Mouse (Mus musculus): ENCODE data around the gene Cep170. TPM values are rescaled to one million over a fixed set of nuclear protein-coding genes. Genes with fewer than 3 reads are reported as not detected.

Cep170 gene
- 117 and 133 TPM in 2 replicates for polyA plus RNA-seq (2015; fragmentation: Nextera tagmentation; extraction: Ambion mirVana)

- H3K4me3 ChIP-seq (ENCODE audit: low read depth, low read length): peak within 1 kb of the TSS; percentile 91
- peak within 1 kb of the TSS; percentile 99 for H3K9ac ChIP-seq (ENCODE audit: low read depth, low read length)
- ATAC-seq: peak; percentile 97
- no peaks in the 10 kb centered on the region for H3K36me3 ChIP-seq (ENCODE audit: control insufficient read depth, insufficient read depth, low read length)
- 0% methylated on average over 27 of the region's 28 CpGs for WGBS
- no peaks in the 10 kb centered on the region for H3K9me3 ChIP-seq (replicated peaks; ENCODE audit: control insufficient read depth, low read length, poor library complexity, severe bottlenecking)
- H3K4me1 ChIP-seq (ENCODE audit: control insufficient read depth, insufficient read depth, low read length): peaks cover 25% of the 10 kb centered on the region
- H3K27ac ChIP-seq (ENCODE audit: low read length): peak within 1 kb of the TSS; percentile 99
- peak within 1 kb of the TSS; percentile 71 for H3K4me2 ChIP-seq (ENCODE audit: low read length)
- H3K27me3 ChIP-seq (ENCODE audit: control insufficient read depth, insufficient read depth, low read depth, low read length): no peaks in the 10 kb centered on the region
These were observed at the start of gene Cep170 for GRCm38 (mm10) chr1:176814036-176814420. TSS of gene Cep170 (minus strand) at chr1:176814067.

DNA sequence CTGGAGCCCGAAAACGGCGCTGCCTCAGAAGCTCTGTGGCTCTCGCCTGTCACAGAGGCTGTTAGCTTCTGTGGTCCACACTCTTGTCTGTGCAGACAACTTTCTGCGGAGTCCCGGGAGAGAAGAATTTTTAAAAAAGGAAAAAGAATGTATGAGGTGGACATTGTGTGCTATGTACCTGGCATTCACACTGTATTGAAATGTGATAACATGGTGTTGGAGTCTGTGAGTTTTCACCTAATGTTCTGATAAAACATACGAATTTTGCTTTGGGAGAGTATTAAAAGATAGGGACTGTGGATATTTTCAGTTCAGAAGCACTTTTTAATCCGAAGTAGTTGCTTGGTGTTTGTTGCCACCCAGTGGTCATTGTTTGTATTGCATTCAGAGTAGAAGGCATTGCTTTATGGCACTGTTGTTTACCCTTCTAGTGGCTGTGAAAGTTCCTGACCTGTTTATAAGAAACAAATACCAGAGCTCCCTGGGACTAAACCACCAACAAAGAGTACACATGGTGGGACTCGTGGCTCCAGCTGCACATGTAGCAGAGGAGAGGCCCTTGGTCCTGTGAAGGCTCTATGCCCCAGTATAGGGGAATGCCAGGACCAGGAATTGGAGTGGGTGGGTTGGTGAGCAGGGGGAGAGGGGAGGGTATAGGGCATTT, 48.2 kb upstream of the Cep170 start:
- 56% methylated on average over 9 of the region's 9 CpGs for WGBS
- no peak overlapping the region for H3K4me3 ChIP-seq (ENCODE audit: low read depth, low read length)

DNA sequence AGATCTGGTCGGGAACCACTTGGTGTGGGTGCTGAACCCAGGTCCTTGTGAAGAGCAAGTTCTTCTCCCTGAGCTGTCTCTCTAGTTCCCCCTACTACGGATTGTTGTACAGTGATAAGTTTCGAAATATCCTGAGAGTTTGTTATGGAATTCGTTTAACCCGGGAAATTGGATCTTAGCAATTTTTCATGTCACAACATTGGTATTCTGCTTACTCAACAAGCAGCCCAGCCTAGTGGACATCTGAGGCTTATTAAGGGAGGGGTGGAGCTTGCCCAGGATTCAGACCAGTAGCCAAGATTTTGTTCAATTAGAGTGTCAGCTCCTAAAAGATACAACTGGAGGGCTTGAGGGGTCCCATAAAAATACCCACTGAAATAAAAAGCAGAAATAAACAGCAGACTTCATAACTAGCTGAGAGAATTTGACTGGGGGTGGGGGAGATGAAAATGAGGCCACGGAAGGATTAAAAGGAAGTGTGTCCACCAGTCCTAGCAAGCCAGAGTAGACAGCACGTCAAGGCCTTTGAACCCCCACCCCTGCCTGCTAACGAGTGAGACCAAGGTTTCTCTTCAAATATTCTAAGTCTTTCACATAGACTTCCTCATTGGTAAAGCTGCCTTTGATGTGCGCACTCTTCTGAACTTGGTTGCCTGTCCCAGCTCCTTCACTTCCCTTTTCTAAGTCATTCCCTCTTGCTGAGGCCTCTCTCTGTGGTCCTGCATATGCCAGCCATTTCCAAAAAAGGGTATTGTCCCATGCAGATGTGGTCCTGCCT, 39.1 kb upstream of the Cep170 start:
- H3K9me3 ChIP-seq (replicated peaks; ENCODE audit: control insufficient read depth, low read length, poor library complexity, severe bottlenecking): peaks cover 8% of the 10 kb centered on the region
- no peak overlapping the region for H3K4me2 ChIP-seq (ENCODE audit: low read length)
- H3K4me1 ChIP-seq (ENCODE audit: control insufficient read depth, insufficient read depth, low read length): no peaks in the 10 kb centered on the region
- H3K36me3 ChIP-seq (ENCODE audit: control insufficient read depth, insufficient read depth, low read length): peaks cover 11% of the 10 kb centered on the region; the same call in 1 of the 2 replicates
- no peak overlapping the region for H3K27ac ChIP-seq (ENCODE audit: low read length)
- H3K4me3 ChIP-seq (ENCODE audit: low read depth, low read length): no peak overlapping the region
- H3K9ac ChIP-seq (ENCODE audit: low read depth, low read length): no peak overlapping the region
- ATAC-seq: no peak
- WGBS: 90% methylated on average over 9 of the region's 9 CpGs
- H3K27me3 ChIP-seq (ENCODE audit: control insufficient read depth, insufficient read depth, low read depth, low read length): no peaks in the 10 kb centered on the region

More for the DNA sequence above, 48.2 kb upstream of the Cep170 start:
- Histone ChIP-seq H3K27ac (ENCODE audit: low read length) (no peak overlapping the region), H3K4me2 (ENCODE audit: low read length) (no peak overlapping the region), H3K36me3 (ENCODE audit: control insufficient read depth, insufficient read depth, low read length) (no peaks in the 10 kb centered on the region), H3K27me3 (ENCODE audit: control insufficient read depth, insufficient read depth, low read depth, low read length) (no peaks in the 10 kb centered on the region), H3K9me3 (replicated peaks; ENCODE audit: control insufficient read depth, low read length, poor library complexity, severe bottlenecking) (no peaks in the 10 kb centered on the region), H3K9ac (ENCODE audit: low read depth, low read length) (no peak overlapping the region), H3K4me1 (ENCODE audit: control insufficient read depth, insufficient read depth, low read length) (no peaks in the 10 kb centered on the region)
- peak; percentile 66; the same call in 1 of the 2 replicates for ATAC-seq

DNA sequence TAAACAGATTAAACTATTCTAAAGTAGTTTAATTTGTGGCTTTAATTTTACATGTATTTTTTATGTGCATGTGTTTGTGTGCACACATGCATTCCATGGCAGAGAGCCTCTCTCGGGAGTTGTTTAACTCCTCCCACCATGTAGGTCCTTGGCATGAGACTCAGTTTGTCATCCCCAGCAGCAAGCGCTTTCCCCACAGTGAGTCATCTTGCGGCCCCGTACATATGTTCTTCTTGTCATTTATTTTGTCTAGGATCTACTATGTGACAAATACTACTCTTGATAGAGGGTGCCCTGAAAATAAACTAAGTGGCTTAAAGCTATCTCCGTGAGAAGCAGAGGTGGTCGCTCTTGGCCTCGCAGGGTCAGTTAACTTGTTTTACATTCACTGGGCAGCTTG, 37.5 kb upstream of the Cep170 start:
- H3K36me3 ChIP-seq (ENCODE audit: control insufficient read depth, insufficient read depth, low read length): peaks cover 11% of the 10 kb centered on the region; the same call in 1 of the 2 replicates
- no peaks in the 10 kb centered on the region for H3K4me1 ChIP-seq (ENCODE audit: control insufficient read depth, insufficient read depth, low read length)
- 98% methylated on average over 7 of the region's 7 CpGs for WGBS
- no peak overlapping the region for H3K4me3 ChIP-seq (ENCODE audit: low read depth, low read length)
- H3K9me3 ChIP-seq (replicated peaks; ENCODE audit: control insufficient read depth, low read length, poor library complexity, severe bottlenecking): peaks cover 8% of the 10 kb centered on the region
- H3K4me2 ChIP-seq (ENCODE audit: low read length): no peak overlapping the region
- ATAC-seq: no peak
- no peak overlapping the region for H3K27ac ChIP-seq (ENCODE audit: low read length)
- no peaks in the 10 kb centered on the region for H3K27me3 ChIP-seq (ENCODE audit: control insufficient read depth, insufficient read depth, low read depth, low read length)
- H3K9ac ChIP-seq (ENCODE audit: low read depth, low read length): no peak overlapping the region

DNA sequence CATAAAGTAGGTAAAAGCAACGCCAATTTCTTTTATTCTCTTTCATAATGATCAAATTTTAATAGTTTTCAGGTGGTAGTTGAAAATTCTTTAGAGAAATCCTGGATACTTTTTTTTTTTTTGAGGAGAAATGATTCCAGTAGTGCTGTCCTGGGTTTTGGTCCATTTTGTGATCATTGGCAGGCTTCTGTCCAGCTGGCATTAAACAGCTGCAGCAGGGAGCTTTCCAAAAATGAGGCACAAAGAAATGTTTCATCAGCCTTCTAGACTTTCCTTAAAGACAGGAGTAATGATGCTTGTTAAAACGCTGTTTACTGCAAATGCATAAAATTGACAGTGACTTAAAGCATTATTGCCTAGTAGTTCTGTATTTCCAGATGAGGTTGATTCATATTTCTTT, 35.5 kb upstream of the Cep170 start:
- Histone ChIP-seq H3K4me1 (ENCODE audit: control insufficient read depth, insufficient read depth, low read length) (no peaks in the 10 kb centered on the region), H3K36me3 (ENCODE audit: control insufficient read depth, insufficient read depth, low read length) (peaks cover 11% of the 10 kb centered on the region; the same call in 1 of the 2 replicates), H3K9me3 (replicated peaks; ENCODE audit: control insufficient read depth, low read length, poor library complexity, severe bottlenecking) (peaks cover 8% of the 10 kb centered on the region), H3K27ac (ENCODE audit: low read length) (no peak overlapping the region), H3K27me3 (ENCODE audit: control insufficient read depth, insufficient read depth, low read depth, low read length) (no peaks in the 10 kb centered on the region), H3K4me2 (ENCODE audit: low read length) (no peak overlapping the region), H3K4me3 (ENCODE audit: low read depth, low read length) (no peak overlapping the region), H3K9ac (ENCODE audit: low read depth, low read length) (no peak overlapping the region)
- WGBS: 86% methylated on average over 2 of the region's 2 CpGs
- ATAC-seq: no peak

- Histone ChIP-seq H3K4me1 (ENCODE audit: control insufficient read depth, insufficient read depth, low read length) (no peaks in the 10 kb centered on the region), H3K9me3 (replicated peaks; ENCODE audit: control insufficient read depth, low read length, poor library complexity, severe bottlenecking) (peaks cover 8% of the 10 kb centered on the region), H3K36me3 (ENCODE audit: control insufficient read depth, insufficient read depth, low read length) (peaks cover 11% of the 10 kb centered on the region; the same call in 1 of the 2 replicates), H3K27ac (ENCODE audit: low read length) (no peak overlapping the region), H3K27me3 (ENCODE audit: control insufficient read depth, insufficient read depth, low read depth, low read length) (no peaks in the 10 kb centered on the region), H3K4me2 (ENCODE audit: low read length) (no peak overlapping the region), H3K9ac (ENCODE audit: low read depth, low read length) (no peak overlapping the region), H3K4me3 (ENCODE audit: low read depth, low read length) (no peak overlapping the region)
- no peak for ATAC-seq
- 78% methylated on average over 11 of the region's 11 CpGs for WGBS
These were observed 34.9 kb upstream of the Cep170 start for GRCm38 (mm10) chr1:176848613-176849290.

- WGBS: 74% methylated on average over 10 of the region's 10 CpGs
These were observed 33.4 kb upstream of the Cep170 start for GRCm38 (mm10) chr1:176847118-176847859.

DNA sequence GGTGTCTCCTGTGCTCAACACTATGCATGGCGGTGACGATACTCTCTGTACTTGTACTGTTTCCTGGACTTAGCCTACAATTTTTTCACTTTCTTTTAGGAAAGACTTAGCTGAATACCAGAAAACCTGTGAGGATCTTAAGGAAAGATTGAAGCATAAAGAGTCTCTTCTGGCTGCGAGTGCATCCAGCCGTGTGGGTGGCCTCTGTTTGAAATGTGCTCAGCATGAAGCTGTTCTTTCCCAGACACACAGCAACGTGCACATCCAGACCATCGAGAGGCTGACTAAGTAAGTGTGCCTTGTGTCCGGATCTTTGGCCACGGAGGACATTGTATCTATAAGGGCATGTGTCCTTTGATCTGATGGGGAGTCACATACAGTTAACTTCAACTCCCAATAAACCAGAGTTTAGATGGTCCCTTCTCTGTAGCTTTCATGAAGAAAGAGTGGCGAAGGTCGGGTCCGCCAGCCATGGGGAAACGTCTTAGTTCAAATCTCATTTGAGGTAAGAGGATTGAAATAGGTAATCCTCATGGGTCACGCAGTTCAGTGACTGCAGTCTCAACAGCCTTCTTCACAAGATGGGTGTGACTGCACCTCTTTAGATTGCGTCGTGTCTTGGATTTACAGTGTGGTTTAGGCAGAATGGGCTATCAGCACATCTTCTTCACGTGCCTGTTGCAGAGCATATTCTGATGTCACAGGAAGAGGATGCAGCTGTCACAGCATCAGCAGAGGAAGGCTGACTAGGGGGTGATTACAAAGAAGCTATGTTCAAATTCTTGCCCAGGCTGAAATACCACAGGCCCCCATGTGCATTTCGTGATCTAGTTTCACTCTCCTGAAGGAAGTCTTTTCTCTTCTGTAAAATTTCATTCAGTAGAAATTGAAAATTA, 31.5 kb upstream of the Cep170 start:
- no peak overlapping the region for H3K4me2 ChIP-seq (ENCODE audit: low read length)
- H3K4me1 ChIP-seq (ENCODE audit: control insufficient read depth, insufficient read depth, low read length): no peaks in the 10 kb centered on the region
- H3K9ac ChIP-seq (ENCODE audit: low read depth, low read length): no peak overlapping the region
- no peaks in the 10 kb centered on the region for H3K9me3 ChIP-seq (replicated peaks; ENCODE audit: control insufficient read depth, low read length, poor library complexity, severe bottlenecking)
- 50% methylated on average over 17 of the region's 17 CpGs for WGBS
- H3K4me3 ChIP-seq (ENCODE audit: low read depth, low read length): no peak overlapping the region
- H3K27me3 ChIP-seq (ENCODE audit: control insufficient read depth, insufficient read depth, low read depth, low read length): no peaks in the 10 kb centered on the region
- ATAC-seq: no peak
- peaks cover 3% of the 10 kb centered on the region; the same call in 1 of the 2 replicates for H3K36me3 ChIP-seq (ENCODE audit: control insufficient read depth, insufficient read depth, low read length)
- H3K27ac ChIP-seq (ENCODE audit: low read length): no peak overlapping the region

More at GRCm38 (mm10) chr1:176847118-176847859, 33.4 kb upstream of the Cep170 start:
- Histone ChIP-seq H3K9ac (ENCODE audit: low read depth, low read length) (no peak overlapping the region), H3K27ac (ENCODE audit: low read length) (no peak overlapping the region), H3K4me1 (ENCODE audit: control insufficient read depth, insufficient read depth, low read length) (no peaks in the 10 kb centered on the region), H3K4me2 (ENCODE audit: low read length) (no peak overlapping the region), H3K9me3 (replicated peaks; ENCODE audit: control insufficient read depth, low read length, poor library complexity, severe bottlenecking) (peaks cover 4% of the 10 kb centered on the region), H3K27me3 (ENCODE audit: control insufficient read depth, insufficient read depth, low read depth, low read length) (no peaks in the 10 kb centered on the region), H3K4me3 (ENCODE audit: low read depth, low read length) (no peak overlapping the region), H3K36me3 (ENCODE audit: control insufficient read depth, insufficient read depth, low read length) (peaks cover 6% of the 10 kb centered on the region; the same call in 1 of the 2 replicates)
- no peak for ATAC-seq
